Mouse (Mus musculus) small intestine, adult 2 months (tissue): ENCODE measurements at regions not wholly inside any gene's neighbourhood (a gene's known extent, or its start where the extent isn't known, plus 50 kb on each side); places are given as distances from the start of the nearest gene placed in this dataset.

Source experiments
- CTCF ChIP-seq: fragments of 200-500 bp; IDR thresholded peaks from 2 replicates; pipeline ENCODE4 v1.5.1; 2012; ENCODE audit warnings: low read depth, mild to moderate bottlenecking, control low read depth, inconsistent platforms, low read length, moderate library complexity, mixed read lengths; ENCODE audit not compliant: insufficient replicate concordance, insufficient read length; ENCODE audit errors: extremely low read depth
- POLR2A ChIP-seq: fragments of 200-500 bp; IDR thresholded peaks from 2 replicates; pipeline ENCODE4 v1.6.1; 2012; ENCODE audit warnings: low read depth, mild to moderate bottlenecking, control low read depth, inconsistent platforms, low read length, moderate library complexity

DNA sequence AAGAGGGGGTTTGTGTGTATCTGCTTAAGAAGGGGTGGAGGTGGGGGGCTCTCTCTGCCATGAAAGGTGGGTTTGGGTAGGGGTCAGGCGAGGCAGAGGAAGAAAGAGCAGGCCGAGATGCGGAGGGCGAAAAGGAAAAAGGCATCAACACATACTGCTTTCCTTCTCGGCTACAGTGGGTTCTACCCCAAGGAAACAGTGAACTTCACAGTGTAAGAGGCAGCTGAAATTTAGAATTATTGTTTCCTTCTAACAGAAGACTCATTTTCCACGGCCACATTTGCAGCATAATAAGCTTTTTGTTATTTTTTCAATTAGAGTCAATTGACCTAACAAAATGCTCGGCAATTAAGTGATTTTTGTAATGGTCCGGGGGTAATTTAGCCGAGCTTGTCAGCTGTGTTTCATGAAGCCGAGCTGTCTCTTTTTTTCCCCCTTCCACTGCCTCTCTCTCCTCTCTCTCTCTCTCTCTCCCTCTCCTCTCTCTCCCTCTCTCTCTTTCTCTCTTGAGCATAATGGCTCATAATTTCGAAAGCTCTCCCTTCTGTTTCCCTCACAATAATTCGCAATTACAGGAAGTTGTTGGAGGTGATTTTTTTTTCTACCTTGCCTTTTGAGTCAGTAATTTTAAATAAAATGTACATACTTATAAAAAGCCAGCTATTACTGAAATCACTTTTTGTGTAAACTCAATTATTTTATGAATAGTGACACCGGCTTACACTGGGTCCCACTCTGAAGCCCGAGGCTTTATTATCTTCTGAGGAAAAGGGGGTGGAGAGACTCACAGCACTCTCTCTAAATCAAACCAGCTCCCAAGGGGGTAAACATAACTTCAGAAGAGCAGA, 403.1 kb upstream of the 3110018I06Rik start:
- TF ChIP-seq POLR2A (no peak), CTCF (no peak)
